Mouse (Mus musculus): ENCODE measurements around the gene Actc1. TPM values are rescaled to one million over a fixed set of nuclear protein-coding genes. Genes with fewer than 3 reads are reported as not detected.

Gene Actc1
- polyA plus RNA-seq, 1 experiment from 2014 or later: 28.4 TPM

DNA sequence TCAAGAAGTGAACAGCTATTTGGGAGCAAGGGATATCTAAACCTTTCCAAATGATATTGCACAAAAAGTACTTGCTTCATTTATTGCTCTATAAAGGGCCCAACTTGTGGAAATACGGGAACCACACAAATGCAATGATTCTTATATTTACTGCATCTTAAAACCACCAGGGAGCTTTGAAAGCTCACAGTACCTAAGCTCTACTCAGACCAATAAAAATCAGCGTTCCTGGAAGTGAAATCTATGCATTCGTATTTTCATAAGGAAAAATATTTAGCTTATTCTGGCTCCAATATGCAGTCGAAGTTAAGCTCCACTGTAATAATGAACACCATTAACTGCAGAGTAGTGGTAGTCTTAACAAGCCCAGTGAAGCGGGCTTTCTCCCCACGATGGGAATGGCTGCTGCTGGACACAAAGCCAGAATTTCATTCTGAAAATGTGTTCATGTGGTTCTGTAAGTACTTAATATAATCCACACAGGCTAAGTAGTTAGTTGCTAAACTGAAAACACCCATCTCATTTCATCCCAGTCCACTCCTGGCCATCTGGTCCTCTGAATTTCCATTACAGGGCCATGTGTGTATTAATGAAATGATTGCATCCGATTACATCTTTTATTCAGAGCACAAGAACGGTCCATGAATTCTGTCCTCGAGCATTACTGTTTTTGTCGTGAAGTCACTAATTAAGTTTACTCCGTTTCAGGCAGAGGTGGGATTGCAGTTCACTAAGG is 33.7 kb downstream of the Actc1 start:
- WGBS: 82% methylated on average over 11 of the region's 11 CpGs
- Histone ChIP-seq H3K4me2 (replicated peaks; ENCODE audit: low read depth) (no peak overlapping the region), H3K36me3 (ENCODE audit: control insufficient read depth, insufficient read depth, low read length) (no peaks in the 10 kb centered on the region), H3K9ac (ENCODE audit: low read length) (no peak overlapping the region), H3K9me3 (ENCODE audit: control insufficient read depth, low read length) (no peaks in the 10 kb centered on the region), H3K4me1 (replicated peaks; ENCODE audit: control insufficient read depth, insufficient read depth) (no peaks in the 10 kb centered on the region), H3K4me3 (ENCODE audit: low read depth, low read length) (no peak overlapping the region), H3K27ac (replicated peaks) (no peak overlapping the region), H3K27me3 (ENCODE audit: control insufficient read depth, insufficient read depth, low read length) (no peaks in the 10 kb centered on the region)
- ATAC-seq (ENCODE audit: low FRiP score, low TSS enrichment): no peak
- DNase-seq (ENCODE audit: low spot score): no peak
- TF ChIP-seq EP300 (optimal IDR thresholded peaks at IDR 0.05): no peak
- no peak for TF ChIP-seq CTCF (IDR thresholded peaks at IDR 0.05; ENCODE audit: low read depth)

DNA sequence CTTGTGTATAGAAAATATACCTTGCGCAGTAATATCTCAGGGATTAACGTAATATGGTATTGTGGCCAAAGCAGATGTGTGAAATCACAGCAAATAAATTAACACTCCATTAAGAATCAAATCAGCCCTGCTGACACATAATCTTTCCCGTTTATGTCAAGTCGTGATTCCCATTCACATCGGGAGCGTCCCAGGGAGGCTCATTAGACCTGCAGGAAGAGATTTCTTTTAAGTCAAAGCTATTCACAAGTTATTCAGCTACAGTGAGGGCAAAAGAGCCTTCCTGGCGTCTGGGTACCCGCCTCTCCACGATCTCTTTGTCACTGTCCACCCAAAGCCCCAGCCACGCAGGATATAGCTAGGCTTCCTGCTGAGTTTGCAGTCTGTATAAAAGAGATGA is 35.2 kb downstream of the Actc1 start:
- H3K9ac ChIP-seq (ENCODE audit: low read length): no peak overlapping the region
- no peaks in the 10 kb centered on the region for H3K9me3 ChIP-seq (ENCODE audit: control insufficient read depth, low read length)
- TF ChIP-seq CTCF (IDR thresholded peaks at IDR 0.05; ENCODE audit: low read depth): no peak
- TF ChIP-seq EP300 (optimal IDR thresholded peaks at IDR 0.05): no peak
- ATAC-seq (ENCODE audit: low FRiP score, low TSS enrichment) (no peak), DNase-seq (ENCODE audit: low spot score) (no peak)
- 31% methylated on average over 10 of the region's 10 CpGs for WGBS
- H3K36me3 ChIP-seq (ENCODE audit: control insufficient read depth, insufficient read depth, low read length): no peaks in the 10 kb centered on the region
- no peaks in the 10 kb centered on the region for H3K4me1 ChIP-seq (replicated peaks; ENCODE audit: control insufficient read depth, insufficient read depth)
- no peak overlapping the region for H3K4me2 ChIP-seq (replicated peaks; ENCODE audit: low read depth)
- H3K27ac ChIP-seq (replicated peaks): no peak overlapping the region
- peaks cover 7% of the 10 kb centered on the region; the same call in 1 of the 2 replicates for H3K27me3 ChIP-seq (ENCODE audit: control insufficient read depth, insufficient read depth, low read length)
- no peak overlapping the region for H3K4me3 ChIP-seq (ENCODE audit: low read depth, low read length)

DNA sequence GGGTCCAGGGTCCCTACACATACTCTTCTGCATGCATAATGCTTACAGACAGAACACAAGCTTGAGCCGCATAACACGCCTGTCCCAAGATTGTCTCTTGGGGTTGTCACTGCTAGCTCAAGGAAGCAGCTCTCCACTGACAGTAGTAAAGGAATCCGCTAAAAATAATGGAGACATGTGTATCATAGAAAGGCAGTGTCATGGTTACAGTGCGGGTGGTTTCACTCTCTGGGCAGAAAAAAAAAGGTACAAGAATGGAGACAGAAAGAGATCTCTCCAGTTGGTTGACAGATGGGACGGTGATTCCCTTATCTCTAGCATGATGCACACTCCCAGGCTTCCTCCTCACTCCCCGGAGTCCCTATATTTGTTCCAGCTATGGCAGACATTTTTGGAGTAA is 38.5 kb downstream of the Actc1 start:
- Histone ChIP-seq H3K27me3 (ENCODE audit: control insufficient read depth, insufficient read depth, low read length) (peaks cover 13% of the 10 kb centered on the region; the same call in 1 of the 2 replicates), H3K27ac (replicated peaks) (no peak overlapping the region), H3K9me3 (ENCODE audit: control insufficient read depth, low read length) (no peaks in the 10 kb centered on the region), H3K4me3 (ENCODE audit: low read depth, low read length) (no peak overlapping the region), H3K4me2 (replicated peaks; ENCODE audit: low read depth) (no peak overlapping the region), H3K9ac (ENCODE audit: low read length) (no peak overlapping the region), H3K4me1 (replicated peaks; ENCODE audit: control insufficient read depth, insufficient read depth) (no peaks in the 10 kb centered on the region), H3K36me3 (ENCODE audit: control insufficient read depth, insufficient read depth, low read length) (no peaks in the 10 kb centered on the region)
- TF ChIP-seq EP300 (optimal IDR thresholded peaks at IDR 0.05) (no peak), CTCF (IDR thresholded peaks at IDR 0.05; ENCODE audit: low read depth) (no peak)
- ATAC-seq (ENCODE audit: low FRiP score, low TSS enrichment): no peak
- WGBS: 71% methylated on average over 6 of the region's 6 CpGs
- DNase-seq (ENCODE audit: low spot score): no peak

DNA sequence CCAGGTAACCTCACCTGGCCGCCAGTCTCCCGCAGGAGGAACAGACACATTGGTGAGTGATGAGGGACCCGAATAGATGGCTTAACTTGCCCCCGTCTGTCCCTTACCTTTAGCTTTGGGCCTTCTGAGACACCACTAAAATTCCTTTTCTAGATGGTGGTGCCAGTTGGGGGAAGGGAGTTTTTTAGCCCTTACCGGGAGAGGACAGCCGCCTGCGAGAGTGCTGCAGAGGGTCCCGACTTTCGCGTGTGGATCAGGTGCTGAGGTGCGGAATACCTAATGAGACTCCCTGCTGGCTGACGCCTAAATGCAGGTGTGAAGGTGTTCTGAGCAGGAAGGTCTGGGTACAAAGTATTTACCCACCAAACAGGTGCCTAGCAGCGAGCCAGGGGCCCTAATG is 39.5 kb downstream of the Actc1 start:
- Histone ChIP-seq H3K4me3 (ENCODE audit: low read depth, low read length) (peak overlapping the region; percentile 27), H3K27me3 (ENCODE audit: control insufficient read depth, insufficient read depth, low read length) (peaks cover 13% of the 10 kb centered on the region; the same call in 1 of the 2 replicates), H3K9ac (ENCODE audit: low read length) (no peak overlapping the region), H3K4me2 (replicated peaks; ENCODE audit: low read depth) (peak overlapping the region; percentile 46; the same call in 1 of the 2 replicates), H3K4me1 (replicated peaks; ENCODE audit: control insufficient read depth, insufficient read depth) (no peaks in the 10 kb centered on the region), H3K9me3 (ENCODE audit: control insufficient read depth, low read length) (no peaks in the 10 kb centered on the region), H3K36me3 (ENCODE audit: control insufficient read depth, insufficient read depth, low read length) (no peaks in the 10 kb centered on the region), H3K27ac (replicated peaks) (no peak overlapping the region)
- ATAC-seq (ENCODE audit: low FRiP score, low TSS enrichment): no peak
- TF ChIP-seq EP300 (optimal IDR thresholded peaks at IDR 0.05): no peak
- TF ChIP-seq CTCF (IDR thresholded peaks at IDR 0.05; ENCODE audit: low read depth): no peak
- under 1% methylated on average over 13 of the region's 13 CpGs for WGBS
- DNase-seq (ENCODE audit: low spot score): no peak

DNA sequence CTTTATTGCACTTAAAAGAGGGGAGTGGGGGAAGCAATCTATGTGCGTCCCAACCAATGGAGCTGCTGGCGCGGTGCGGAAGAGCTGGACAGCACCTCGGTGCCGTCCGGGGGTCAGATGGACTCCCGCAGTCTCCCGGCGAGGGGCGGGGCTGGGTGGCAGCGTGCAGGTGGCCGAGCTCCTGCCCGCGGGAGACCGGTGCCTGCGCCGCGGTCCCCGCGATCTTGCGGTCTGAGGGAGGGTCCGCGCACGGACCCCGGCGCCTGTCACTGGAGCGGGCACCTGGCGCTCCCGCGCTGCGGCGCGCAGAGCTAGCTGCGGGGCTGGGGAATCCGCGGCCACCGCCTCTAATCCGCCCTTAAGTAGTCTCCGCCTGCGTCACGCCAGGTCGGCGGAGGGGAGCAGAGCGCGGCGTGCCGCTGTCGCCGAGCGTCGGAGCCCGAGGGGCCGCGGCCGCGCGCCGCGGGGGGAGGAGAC is 40.0 kb downstream of the Actc1 start, which contains the start of gene Gjd2:
Gjd2 (minus strand) TSS at position 325 of the 477 bp plus-strand sequence.
- 1% methylated on average over 59 of the region's 60 CpGs for WGBS
- DNase-seq (ENCODE audit: low spot score): peak; percentile 19

DNA sequence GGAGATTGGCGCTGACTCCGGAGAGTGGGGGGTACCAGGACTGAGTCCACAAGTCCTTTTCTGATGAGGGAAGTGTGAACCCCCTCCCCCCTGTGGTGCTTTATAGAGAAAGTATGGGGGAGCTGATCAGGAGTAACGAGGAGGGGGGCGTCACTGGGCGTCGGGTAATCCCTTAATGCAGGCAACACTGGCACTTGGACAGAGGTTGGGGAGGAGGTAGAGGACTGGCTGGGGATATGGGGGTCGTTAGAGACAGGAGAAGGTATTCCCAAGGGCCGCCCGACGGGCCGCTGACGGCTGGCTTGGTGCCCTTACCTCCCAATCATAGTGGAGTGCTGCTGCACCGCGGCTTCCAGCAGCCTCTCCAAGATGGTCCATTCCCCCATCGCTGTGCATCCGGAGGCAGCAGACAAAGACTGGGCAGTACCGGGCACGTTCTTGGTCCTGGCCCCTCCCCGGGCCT is 40.6 kb downstream of the Actc1 start:
- DNase-seq (ENCODE audit: low spot score) (no peak), ATAC-seq (ENCODE audit: low FRiP score, low TSS enrichment) (peak; percentile 45; the same call in 1 of the 2 replicates)
- no peaks in the 10 kb centered on the region for H3K36me3 ChIP-seq (ENCODE audit: control insufficient read depth, insufficient read depth, low read length)
- no peak for TF ChIP-seq EP300 (optimal IDR thresholded peaks at IDR 0.05)
- TF ChIP-seq CTCF (IDR thresholded peaks at IDR 0.05; ENCODE audit: low read depth): no peak
- H3K4me1 ChIP-seq (replicated peaks; ENCODE audit: control insufficient read depth, insufficient read depth): no peaks in the 10 kb centered on the region
- H3K27me3 ChIP-seq (ENCODE audit: control insufficient read depth, insufficient read depth, low read length): peaks cover 13% of the 10 kb centered on the region; the same call in 1 of the 2 replicates
- no peak overlapping the region for H3K4me3 ChIP-seq (ENCODE audit: low read depth, low read length)
- no peak overlapping the region for H3K27ac ChIP-seq (replicated peaks)
- 3% methylated on average over 19 of the region's 19 CpGs for WGBS
- H3K9me3 ChIP-seq (ENCODE audit: control insufficient read depth, low read length): no peaks in the 10 kb centered on the region
- no peak overlapping the region for H3K4me2 ChIP-seq (replicated peaks; ENCODE audit: low read depth)
- no peak overlapping the region for H3K9ac ChIP-seq (ENCODE audit: low read length)

More for the DNA sequence above, 40.0 kb downstream of the Actc1 start, which contains the start of gene Gjd2:
- Histone ChIP-seq H3K4me1 (replicated peaks; ENCODE audit: control insufficient read depth, insufficient read depth) (no peaks in the 10 kb centered on the region), H3K36me3 (ENCODE audit: control insufficient read depth, insufficient read depth, low read length) (no peaks in the 10 kb centered on the region), H3K27me3 (ENCODE audit: control insufficient read depth, insufficient read depth, low read length) (peaks cover 13% of the 10 kb centered on the region; the same call in 1 of the 2 replicates), H3K27ac (replicated peaks) (no peak within 1 kb of the TSS), H3K9ac (ENCODE audit: low read length) (no peak within 1 kb of the TSS), H3K4me3 (ENCODE audit: low read depth, low read length) (peak within 1 kb of the TSS; percentile 27), H3K4me2 (replicated peaks; ENCODE audit: low read depth) (peak within 1 kb of the TSS; percentile 46), H3K9me3 (ENCODE audit: control insufficient read depth, low read length) (no peaks in the 10 kb centered on the region)
- TF ChIP-seq CTCF (IDR thresholded peaks at IDR 0.05; ENCODE audit: low read depth): no peak
- no peak for TF ChIP-seq EP300 (optimal IDR thresholded peaks at IDR 0.05)
- peak; percentile 47 for ATAC-seq (ENCODE audit: low FRiP score, low TSS enrichment)

Data from stomach, postnatal 0 days (tissue).